ENCODE assay signal across 9 mouse cellular contexts in genomic region chr9:95697808-95698207, GRCm38 (mm10). TPM values are rescaled to one million over a fixed set of nuclear protein-coding genes. Genes with fewer than 3 reads are reported as not detected.
DNase-seq lines count a peak whose midpoint lies in the region; ATAC-seq and TF ChIP-seq lines count a peak whose summit lies in the region.
"Had no signal": no experiment of that assay in that cellular context is flagged by ENCODE, and none has a peak within 500 bp of the region (broad histone marks: within the 10 kb centered on the region; RNA-seq: fewer than 3 reads in every experiment).

No protein-coding gene starts in this region.

- no peak for TF ChIP-seq CTCF in liver, adult 2 months (IDR thresholded peaks at IDR 0.05; ENCODE audit: low read depth, low read length)

- no peaks in the 10 kb centered on the region for H3K27me3 ChIP-seq in liver, adult 2 months (ENCODE audit: control insufficient read depth, insufficient read depth, low read length)
- no peaks in the 10 kb centered on the region for H3K27me3 ChIP-seq in liver, embryonic 12.5 days (replicated peaks)
- H3K27me3 ChIP-seq: midbrain, embryonic 12.5 days had no signal

- no peak overlapping the region for H3K4me2 ChIP-seq in liver, embryonic 12.5 days
- H3K4me2 ChIP-seq: midbrain, embryonic 12.5 days had no signal

- no peaks in the 10 kb centered on the region for H3K36me3 ChIP-seq in liver, adult 2 months (ENCODE audit: control insufficient read depth, insufficient read depth, low read length)
- no peaks in the 10 kb centered on the region; the same call in 1 of the 2 replicates for H3K36me3 ChIP-seq in liver, embryonic 12.5 days
- H3K36me3 ChIP-seq: midbrain, embryonic 12.5 days had no signal

- no peak for ATAC-seq in frontal cortex, adult (ENCODE audit: low TSS enrichment)
- ATAC-seq in liver, embryonic 12.5 days, result no peak
- ATAC-seq in megakaryocyte-erythroid progenitor cell, adult 5-6 weeks (replicated peaks; ENCODE audit: low FRiP score, low TSS enrichment, poor library complexity, severe bottlenecking), result peak; percentile 70; the same call in 1 of the 2 replicates
- ATAC-seq in megakaryocyte, adult 5-6 weeks (ENCODE audit: poor library complexity, severe bottlenecking), result no peak

- H3K4me3 ChIP-seq in liver, adult 2 months (ENCODE audit: insufficient read depth, low read depth, low read length), result no peak overlapping the region
- no peak overlapping the region for H3K4me3 ChIP-seq in liver, embryonic 12.5 days
- H3K4me3 ChIP-seq: midbrain, embryonic 12.5 days had no signal

- no peak overlapping the region for H3K9ac ChIP-seq in liver, adult 2 months (ENCODE audit: low read depth, low read length)
- no peak overlapping the region for H3K9ac ChIP-seq in liver, embryonic 12.5 days
- H3K9ac ChIP-seq: midbrain, embryonic 12.5 days had no signal

- WGBS in liver, adult 2 months, result 57% methylated on average over 2 of the region's 2 CpGs
- WGBS in liver, embryonic 12.5 days (ENCODE audit: insufficient replicate concordance), result 43% methylated on average over 2 of the region's 2 CpGs

- H3K27ac ChIP-seq in liver, adult 2 months (replicated peaks; ENCODE audit: insufficient read depth, low read depth, low read length), result no peak overlapping the region
- H3K27ac ChIP-seq in liver, embryonic 12.5 days, result no peak overlapping the region
- H3K27ac ChIP-seq: midbrain, embryonic 12.5 days had no signal

- H3K79me2 ChIP-seq in liver, adult 2 months (ENCODE audit: control insufficient read depth, insufficient read depth, low read length), result no peaks in the 10 kb centered on the region

- H3K4me1 ChIP-seq in liver, adult 2 months (ENCODE audit: control insufficient read depth, insufficient read depth, low read length), result no peaks in the 10 kb centered on the region
- no peaks in the 10 kb centered on the region for H3K4me1 ChIP-seq in liver, embryonic 12.5 days
- H3K4me1 ChIP-seq: midbrain, embryonic 12.5 days had no signal

- peak; percentile 20 to 52 for DNase-seq in frontal cortex, postnatal 36 days (ENCODE audit: low spot score in 2 of 2)
- peak; percentile 44 for DNase-seq in liver, adult 2 months (ENCODE audit: extremely low read depth, low read depth, low spot score)
- DNase-seq in R1 (ENCODE audit: low read depth, low spot score), result peak; percentile 70
- peak; percentile 35 for DNase-seq in embryo, embryonic 9.5 days (ENCODE audit: extremely low spot score)

- no peaks in the 10 kb centered on the region for H3K9me3 ChIP-seq in liver, embryonic 12.5 days (replicated peaks)
- H3K9me3 ChIP-seq: midbrain, embryonic 12.5 days had no signal

- TF ChIP-seq POLR2A in liver, adult 2 months (IDR thresholded peaks at IDR 0.05; ENCODE audit: extremely low read depth, insufficient read depth, low read length), result no peak

RNA-seq across cellular contexts. Expression of gene Trpc1, which starts 52.4 kb away (rescaled TPM):
- 0.74 TPM in 2 replicates for total RNA-seq in liver, adult 2 months (2014; rRNA removed)
- 0.05 and 0.16 TPM in 2 replicates for polyA plus RNA-seq in liver, adult 2 months (2012; rRNA removed)
- 0.78 and 0.86 TPM in 2 replicates for polyA plus RNA-seq in liver, embryonic 12.5 days (2016; fragmentation: Nextera tagmentation; extraction: Ambion mirVana)
- total RNA-seq in megakaryocyte-erythroid progenitor cell, adult 5-6 weeks (2014; fragmentation: Nextera tagmentation), result 0.20 TPM in 1 of 2 replicates, not detected in the other
- total RNA-seq in megakaryocyte-erythroid progenitor cell, adult 5-6 weeks (2017), result 0.09 TPM in 1 of 2 replicates, not detected in the other
- total RNA-seq in megakaryocyte, adult 5-6 weeks (2015), result 0.66 TPM in 1 of 2 replicates, not detected in the other
- total RNA-seq in megakaryocyte, adult 5-6 weeks (2017), result 0.12 TPM in 1 of 2 replicates, not detected in the other
